Mouse (Mus musculus): ENCODE results near the gene Rhob. TPM values are rescaled to one million over a fixed set of nuclear protein-coding genes. Genes with fewer than 3 reads are reported as not detected.
A peak's percentile ranks its signal among the peaks of the same experiment; 100 is the strongest.

Rhob gene
- total RNA-seq, 2 experiments from 2014 or later: 250 TPM

- no peak for DNase-seq (ENCODE audit: low spot score in 2 of 2)
Measured at GRCm38 (mm10) chr12:8506954-8507707, 7.3 kb upstream of the Rhob start.

DNA sequence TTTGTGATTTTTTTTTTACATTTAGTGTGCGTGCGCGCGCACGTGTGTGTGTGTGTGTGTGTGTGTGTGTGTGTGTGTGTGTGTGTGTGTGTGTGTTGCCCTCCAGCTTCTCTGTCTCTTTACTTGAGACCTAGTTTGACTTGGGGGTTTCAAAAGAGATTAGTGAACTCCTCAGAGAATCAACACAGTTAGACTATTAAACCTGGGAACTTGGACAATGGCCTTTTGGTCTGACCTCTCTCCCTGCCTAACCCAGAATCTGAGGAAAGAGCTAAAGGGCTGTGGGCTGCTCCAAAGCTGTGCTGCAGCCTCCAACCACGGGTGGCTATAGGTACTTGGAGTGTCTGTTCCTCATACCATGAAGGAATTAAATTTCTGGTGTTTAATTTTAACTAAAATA, 4.3 kb upstream of the Rhob start:
- no peak for DNase-seq (ENCODE audit: low spot score in 2 of 2)

- DNase-seq (ENCODE audit: low spot score in 2 of 2): peak in 1 of 2 experiments; percentile 53
Measured at GRCm38 (mm10) chr12:8502546-8502945, 2.7 kb upstream of the Rhob start.

GRCm38 (mm10) chr12:8501571-8502305, 1.9 kb upstream of the Rhob start:
- DNase-seq (ENCODE audit: low spot score in 2 of 2): no peak

DNA sequence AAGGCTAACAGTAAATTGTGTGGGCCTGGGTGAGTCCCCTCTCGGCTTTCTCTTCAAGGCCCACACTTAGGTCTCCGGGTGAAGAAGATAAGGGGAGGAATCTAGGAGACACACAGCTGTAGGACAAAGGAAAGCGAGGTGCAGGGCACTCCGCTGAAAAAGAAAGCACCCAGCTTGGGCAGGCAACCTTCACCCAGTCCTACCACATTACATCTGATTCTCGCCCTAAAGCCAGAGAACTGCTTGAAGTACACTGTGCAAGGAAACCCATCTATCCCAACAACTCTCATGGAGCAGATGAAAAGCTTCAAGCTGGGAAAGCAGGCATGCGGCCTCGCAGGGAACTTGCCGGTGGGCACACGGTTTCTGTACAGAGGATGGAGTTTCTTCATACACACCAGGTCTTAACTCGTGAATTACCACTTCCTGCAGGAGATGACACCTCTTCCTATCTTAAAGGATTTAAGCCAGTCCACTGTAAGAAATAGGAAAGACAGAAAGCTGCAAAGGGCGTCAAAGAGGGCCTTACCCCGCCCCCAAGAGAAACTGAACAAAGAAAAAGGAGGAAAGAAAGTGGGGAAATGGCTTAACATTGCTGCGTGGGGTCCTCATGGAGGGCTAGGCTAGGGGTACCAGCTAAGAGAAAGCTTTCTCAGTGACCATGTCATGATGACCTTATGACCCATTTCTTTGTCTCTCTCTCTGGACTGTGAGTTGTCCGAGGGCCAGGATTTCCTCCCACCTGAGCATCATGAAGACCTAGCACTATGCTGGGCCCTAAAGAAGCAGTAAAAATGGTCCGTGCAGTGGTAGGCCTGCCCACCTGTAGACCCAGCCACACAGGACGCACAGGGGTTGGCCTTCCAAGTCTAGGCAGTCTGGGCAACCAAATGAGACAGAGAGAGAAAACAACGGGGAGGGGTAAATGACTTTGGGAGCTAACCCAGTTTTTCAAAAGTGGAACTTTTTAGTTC, 1.1 kb upstream of the Rhob start:
- no peak for DNase-seq (ENCODE audit: low spot score in 2 of 2)

- peak; percentile 52 to 60 for DNase-seq (ENCODE audit: low spot score in 2 of 2)
Measured at GRCm38 (mm10) chr12:8499001-8499870, 573 bp downstream of the Rhob start.

GRCm38 (mm10) chr12:8498591-8499000, 1.2 kb downstream of the Rhob start:
- peak; percentile 40 to 46 for DNase-seq (ENCODE audit: low spot score in 2 of 2)

- no peak for DNase-seq (ENCODE audit: low spot score in 2 of 2)
Measured at GRCm38 (mm10) chr12:8498148-8498571, 1.6 kb downstream of the Rhob start.

- no peak for DNase-seq (ENCODE audit: low spot score in 2 of 2)
Measured at GRCm38 (mm10) chr12:8497314-8497706, 2.5 kb downstream of the Rhob start.

DNA sequence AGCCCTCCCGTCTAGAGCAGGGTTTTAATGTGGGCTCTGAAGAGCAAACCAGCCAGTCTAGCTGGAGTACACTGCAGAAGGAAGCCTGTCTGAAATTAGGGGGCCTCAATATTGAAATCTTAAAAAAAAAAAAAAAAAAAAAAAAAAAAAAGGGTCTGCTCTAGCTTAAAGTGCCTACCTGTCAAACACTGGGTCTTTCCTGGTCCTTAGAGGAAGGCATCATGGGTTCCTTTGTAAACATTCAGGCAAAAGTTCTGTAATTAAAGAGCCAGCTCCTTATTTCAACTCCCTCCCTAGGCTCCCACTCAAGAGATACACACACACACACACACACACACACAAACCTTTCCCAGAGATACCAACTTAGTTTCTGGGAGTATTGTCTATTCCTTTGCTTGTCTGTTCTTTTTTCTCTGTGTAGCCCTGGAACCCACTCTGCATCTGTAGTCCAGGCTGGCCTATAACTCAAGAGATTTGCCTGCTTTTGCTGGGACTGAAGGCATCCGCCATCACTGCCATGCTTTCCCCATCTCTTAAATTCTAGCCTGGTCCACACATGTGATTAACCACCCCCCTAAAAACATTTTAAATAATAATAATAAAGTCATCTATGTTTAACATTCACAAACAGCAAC, 3.0 kb downstream of the Rhob start:
- DNase-seq (ENCODE audit: low spot score in 2 of 2): no peak

DNA sequence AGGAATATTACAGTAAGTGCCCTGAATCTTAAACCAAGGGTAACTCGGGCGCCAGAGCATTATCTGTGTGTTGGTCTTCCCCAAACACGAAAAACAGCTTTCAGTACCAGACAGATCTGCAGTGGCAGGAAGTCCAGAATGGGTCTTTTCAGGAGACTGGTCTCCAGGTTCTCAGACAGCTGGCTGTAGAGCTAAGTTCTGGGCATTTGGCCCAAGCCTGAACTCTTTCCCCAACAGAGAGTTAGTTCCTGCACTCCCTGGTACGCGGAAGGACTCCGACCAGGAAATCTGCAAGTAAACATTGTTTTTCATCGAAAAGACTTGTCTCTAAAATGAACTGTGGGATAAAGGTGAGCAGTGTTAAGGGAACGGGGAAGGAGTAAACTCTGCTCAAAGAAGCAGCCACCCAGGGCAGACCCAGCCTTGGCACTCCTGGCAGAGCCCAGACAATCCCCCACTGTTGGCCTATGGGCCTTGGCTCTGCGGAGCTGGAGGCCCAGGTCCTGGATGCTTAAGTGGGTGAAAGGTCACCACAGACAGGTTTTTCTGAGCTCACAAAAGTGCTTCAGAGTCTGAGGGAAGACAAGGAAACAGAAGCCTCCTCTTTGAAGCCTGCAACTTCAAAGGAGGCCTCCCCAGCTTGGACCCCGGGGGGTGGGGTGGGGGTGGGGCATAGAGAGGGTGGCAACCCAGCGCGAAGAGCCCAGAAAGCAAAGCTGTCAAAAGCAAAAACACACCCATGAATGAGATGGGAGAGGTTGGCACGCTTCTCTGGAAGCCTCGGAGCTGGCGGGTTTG, 3.7 kb downstream of the Rhob start:
- DNase-seq (ENCODE audit: low spot score in 2 of 2): peak in 1 of 2 experiments; percentile 44

GRCm38 (mm10) chr12:8494675-8495074, 5.1 kb downstream of the Rhob start:
- DNase-seq (ENCODE audit: low spot score in 2 of 2): no peak

GRCm38 (mm10) chr12:8493386-8493785, 6.4 kb downstream of the Rhob start:
- no peak for DNase-seq (ENCODE audit: low spot score in 2 of 2)

DNA sequence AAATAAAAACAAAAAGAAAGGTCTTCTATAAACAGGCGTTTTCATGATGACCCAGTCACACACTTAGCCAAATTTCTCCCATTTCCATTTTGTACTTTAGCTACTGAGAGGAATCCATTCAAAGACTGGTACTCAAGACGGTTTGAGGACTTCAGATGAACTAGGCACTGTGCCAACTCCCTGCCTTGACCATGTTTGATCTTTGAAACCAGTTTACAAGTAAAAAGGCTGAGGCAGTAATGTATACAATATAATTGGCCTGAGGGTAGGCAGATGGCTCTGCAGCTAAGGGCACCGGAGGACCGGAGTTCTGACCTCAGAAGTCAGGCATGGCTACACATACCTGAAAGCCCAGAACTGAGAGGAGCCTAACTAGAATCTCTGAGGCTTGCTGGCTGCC, 10.7 kb downstream of the Rhob start:
- DNase-seq (ENCODE audit: low spot score in 2 of 2): no peak

DNA sequence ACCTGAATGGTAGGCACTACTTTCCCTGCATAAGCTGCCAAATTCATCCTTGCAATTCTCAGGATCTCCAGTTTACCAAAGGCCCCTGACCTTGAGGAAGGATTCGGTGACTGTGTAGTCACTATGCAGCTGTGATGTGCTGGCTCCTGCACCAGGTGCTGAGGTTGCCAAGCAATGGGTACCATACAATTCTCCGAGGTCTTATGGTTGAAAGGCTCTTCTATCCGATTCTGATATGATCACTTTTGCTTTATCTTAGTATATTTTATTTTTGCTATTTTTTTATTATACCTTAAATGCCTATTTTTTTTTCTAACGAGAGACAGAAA, 11.2 kb downstream of the Rhob start:
- DNase-seq (ENCODE audit: low spot score in 2 of 2): no peak

- peak in 1 of 2 experiments; percentile 43 for DNase-seq (ENCODE audit: low spot score in 2 of 2)
Measured at GRCm38 (mm10) chr12:8487959-8488651, 11.7 kb downstream of the Rhob start.

DNA sequence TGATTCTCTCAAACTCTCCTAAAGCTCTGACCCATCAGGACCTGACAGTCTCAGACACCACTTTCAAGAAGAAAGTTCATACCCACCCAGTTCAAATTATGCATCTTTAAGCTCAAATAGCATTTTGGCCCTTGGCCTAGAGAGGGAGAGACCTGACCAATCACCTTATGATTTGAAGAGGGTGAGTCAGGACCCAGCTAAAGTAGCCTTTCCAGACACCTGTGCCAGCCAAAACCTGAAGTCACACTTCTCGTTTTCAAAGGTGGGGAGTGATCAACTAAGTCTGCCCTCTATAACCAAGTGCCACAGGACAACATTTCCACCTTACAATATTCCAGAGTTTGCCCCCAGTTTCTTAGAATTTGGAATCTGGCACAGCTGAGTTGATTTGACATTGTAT, 12.5 kb downstream of the Rhob start:
- DNase-seq (ENCODE audit: low spot score in 2 of 2): no peak

GRCm38 (mm10) chr12:8485247-8485646, 14.6 kb downstream of the Rhob start:
- peak in 1 of 2 experiments; percentile 38 for DNase-seq (ENCODE audit: low spot score in 2 of 2)

DNA sequence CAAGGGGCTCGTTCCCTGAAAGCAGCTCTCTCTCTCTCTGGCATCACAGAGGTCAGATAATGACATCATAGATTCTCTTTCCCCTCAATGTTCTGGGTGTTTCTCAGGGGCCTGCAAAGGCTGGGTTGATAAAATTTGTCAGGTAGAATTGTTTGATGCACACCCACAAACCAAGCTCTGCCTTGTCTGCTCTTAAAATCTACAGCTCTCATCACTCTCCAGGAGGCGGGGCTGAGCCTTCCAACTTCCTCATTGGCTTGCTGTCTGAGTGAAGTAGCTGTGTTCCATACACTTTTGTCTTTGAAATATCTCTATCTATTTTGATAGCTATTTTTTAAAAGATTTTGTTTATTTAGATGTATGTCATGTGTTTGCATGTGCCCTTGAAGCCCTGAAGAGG, 17.6 kb downstream of the Rhob start:
- DNase-seq (ENCODE audit: low spot score in 2 of 2): no peak
